Mouse (Mus musculus): ENCODE measurements around the gene Ccdc160. TPM values are rescaled to one million over a fixed set of nuclear protein-coding genes. Genes with fewer than 3 reads are reported as not detected.

The Ccdc160 gene
- polyA plus RNA-seq (2017; shearing (Covaris generic)), result not detected

GRCm38 (mm10) chrX:52790980-52791593 is at the start of gene Ccdc160:
Gene Ccdc160, plus strand, starts transcription at chrX:52791200.

Other genes with a start within 250 kb of the Ccdc160 start
- not detected for gene Gpc3, start 177.2 kb upstream of the Ccdc160 start, polyA plus RNA-seq (2017; shearing (Covaris generic))
- gene Phf6, start 121.1 kb downstream of the Ccdc160 start, polyA plus RNA-seq (2017; shearing (Covaris generic)), result 10 to 100 TPM; 43.6 to 44.0 TPM
- gene Hprt, start 196.9 kb downstream of the Ccdc160 start, polyA plus RNA-seq (2017; shearing (Covaris generic)), result 100 to 1,000 TPM; 244 to 263 TPM